Mouse (Mus musculus): ENCODE results near the gene Eva1a.

Gene Eva1a

DNA sequence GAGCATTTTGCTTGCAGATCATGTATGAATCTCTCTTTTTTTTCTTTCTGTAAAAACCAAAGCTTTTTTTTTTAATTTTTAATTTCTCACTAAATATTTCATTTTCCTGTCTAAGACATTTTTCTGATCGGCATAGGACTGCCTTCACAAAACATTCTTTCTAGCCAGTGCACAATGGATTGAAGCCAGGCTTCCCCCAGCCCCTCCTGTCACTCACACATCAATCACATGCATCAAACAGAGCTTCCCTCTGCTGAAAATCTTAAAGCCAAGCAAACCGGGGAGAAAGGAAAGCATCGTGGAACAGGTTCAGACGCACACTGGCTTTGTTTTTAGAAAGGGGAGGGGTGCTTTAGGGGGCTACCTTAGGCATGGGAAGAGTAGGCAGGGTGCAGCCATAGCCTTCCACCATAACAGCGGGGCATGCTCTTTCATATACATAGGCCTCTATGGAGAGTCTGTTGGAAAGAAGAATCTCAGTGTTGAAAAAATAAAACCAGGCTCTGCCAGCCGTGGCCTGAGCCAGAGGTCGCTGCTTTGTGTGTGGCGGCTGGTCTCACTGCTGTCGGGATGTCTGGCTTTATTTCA lies 88.9 kb downstream of the Eva1a start:
- no peak for DNase-seq

DNA sequence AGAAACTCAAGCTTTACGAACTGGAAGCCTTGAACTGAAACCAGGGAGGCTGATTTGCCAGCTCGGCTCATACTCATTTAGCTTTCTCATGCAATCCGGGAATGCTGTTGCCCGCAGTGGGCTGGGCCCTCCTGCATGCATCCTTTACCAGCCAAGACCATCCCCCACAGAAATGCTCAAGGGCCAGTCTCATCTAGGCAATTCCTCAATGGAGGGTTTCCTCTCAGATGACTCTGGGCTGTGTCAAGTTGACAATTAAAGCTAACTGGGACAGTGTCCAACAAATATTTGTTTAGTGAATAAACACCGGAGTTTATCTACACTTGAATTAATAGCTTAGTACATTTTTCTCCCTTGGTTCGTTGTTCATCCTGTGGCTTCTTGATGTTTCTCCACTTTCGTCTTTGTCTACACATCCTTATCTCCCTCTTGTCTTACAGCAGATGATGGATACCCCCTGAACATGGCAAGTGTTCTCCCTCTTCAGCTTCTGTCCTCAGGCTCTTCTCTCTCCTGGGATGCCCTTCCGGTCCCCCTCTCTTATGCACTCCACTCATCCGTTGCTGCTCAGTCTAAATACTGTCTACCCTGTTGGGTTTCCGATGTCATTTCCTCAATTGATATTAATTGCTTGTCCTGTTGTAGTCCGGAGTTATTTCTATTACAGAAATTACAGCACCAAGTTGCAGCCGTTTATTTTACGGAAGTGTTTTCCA lies 92.2 kb downstream of the Eva1a start:
- DNase-seq, result no peak

DNA sequence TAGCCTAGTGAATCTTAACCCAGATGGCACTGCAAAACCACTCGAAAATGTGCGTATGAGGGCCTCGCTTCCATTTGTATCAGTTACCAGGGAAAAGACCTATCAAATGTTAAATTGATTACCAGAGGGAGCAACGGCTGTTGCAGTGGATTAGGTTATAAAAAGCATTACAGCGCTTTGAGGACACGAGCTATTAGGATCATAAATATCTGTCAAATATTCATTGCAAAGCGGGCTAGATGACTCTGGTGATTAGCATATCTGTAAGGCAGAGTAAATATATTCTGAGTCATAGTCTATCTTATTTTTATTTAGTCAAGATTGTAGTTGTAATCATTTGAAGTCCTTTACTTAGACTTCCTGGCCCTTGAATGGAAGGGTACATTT lies 92.7 kb downstream of the Eva1a start:
- no peak for DNase-seq

DNA sequence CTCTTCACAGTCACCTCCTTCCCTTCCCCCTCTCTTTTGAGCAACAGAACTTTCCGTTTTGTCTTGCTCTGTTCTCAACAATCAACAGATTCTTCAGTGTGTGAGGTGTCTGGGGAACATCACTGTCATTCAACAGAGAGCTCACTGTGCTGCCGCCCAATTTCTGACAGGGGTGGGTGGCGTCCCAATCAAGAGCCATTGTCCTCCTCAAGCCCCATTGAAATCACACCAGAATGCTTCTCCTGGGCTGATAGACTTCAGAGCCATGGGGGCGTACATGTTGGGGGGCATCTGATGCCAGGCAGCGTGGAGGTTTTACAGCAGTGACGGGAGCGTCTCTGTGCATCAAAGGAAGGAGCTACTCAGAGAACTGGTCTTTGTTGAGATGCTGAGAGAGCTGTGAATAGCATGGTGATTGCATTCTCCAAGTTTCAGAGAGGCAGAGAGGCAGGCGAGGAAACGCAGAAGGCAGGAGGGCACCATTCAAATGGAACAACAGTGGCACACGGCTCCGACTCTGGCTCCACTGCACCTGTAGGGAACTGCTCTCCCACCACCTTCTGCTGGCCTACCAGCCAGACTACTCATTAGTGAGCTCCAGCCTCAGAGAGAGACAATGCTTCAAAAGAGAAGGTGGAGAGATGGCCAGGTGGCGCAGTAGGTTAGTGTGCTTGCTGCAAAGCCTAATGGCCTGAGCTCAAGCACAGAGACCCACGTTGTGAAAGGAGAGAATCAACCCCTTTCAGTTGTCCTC lies 95.3 kb downstream of the Eva1a start:
- DNase-seq, result no peak

Measured in kidney, postnatal 25 days (tissue).